Mouse (Mus musculus) MN1 (cell line): ENCODE results near the gene F2.
A peak's percentile ranks its signal among the peaks of the same experiment; 100 is the strongest.

Source experiments
- DNase-seq: peaks from one replicate; pipeline ENCODE4 v3.0.0-alpha.2; 2016; ENCODE audit warnings: low spot score

The F2 gene

DNA sequence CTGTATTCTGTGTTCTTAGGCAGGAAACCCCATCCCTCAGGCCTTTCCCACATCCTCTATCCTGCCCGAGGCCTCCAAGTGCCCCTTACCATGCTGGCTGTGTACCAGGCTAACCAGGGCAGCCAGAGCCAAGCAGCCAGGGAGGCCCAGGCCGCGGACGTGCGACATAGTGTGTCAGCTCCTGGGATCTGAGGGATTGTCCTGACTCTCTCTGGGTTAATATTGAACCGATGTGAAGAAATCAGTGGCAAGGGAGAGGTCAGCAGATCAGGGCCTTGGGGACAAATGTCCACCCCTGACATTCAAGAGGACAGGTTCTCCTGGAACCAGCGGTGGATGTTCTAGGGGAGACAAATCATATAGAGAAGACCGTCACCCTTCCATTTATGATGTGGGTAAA is at the start of gene F2:
F2 (minus strand) TSS at position 186 of the 400 bp plus-strand sequence.
- no peak for DNase-seq

DNA sequence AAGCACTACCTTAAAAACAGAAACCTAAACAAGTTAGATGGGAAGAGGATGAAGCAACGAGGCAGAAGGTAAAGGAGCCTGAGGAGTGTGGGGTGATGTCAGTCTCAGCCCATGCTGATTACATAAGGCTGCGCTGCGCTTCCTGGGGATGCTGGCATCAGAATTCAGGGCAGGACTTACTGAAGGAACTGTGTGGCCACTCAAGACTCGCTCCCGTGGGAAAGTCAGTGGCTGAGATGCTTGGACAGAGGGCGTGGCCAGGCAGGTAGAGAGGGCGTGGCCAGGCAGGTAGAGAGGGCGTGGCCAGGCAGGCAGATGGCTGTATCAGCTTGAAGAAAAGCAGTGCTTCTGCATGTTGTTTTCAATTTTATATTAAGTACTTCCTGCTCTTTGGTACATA is 47.7 kb upstream of the F2 start:
- DNase-seq, result no peak

DNA sequence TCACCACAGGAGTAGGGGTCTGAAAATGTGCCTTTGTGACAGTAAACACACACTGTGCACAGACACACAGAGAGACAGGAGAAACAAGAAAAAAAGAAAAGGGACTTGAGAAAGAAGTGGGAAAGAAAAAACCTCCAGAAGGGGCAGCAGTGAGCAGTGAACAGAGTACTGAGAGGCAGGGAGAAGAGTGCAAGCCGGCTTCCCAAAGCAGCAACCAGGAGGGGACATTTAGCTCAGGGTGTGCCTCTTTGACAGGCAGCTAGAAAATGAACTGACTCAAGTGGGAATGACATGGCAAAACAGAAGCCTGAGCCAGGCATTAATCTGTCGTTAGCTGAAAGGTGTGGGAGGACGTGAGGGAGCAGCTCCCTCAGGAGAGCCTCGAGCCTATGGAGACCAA is 46.6 kb upstream of the F2 start:
- DNase-seq, result peak; percentile 63

DNA sequence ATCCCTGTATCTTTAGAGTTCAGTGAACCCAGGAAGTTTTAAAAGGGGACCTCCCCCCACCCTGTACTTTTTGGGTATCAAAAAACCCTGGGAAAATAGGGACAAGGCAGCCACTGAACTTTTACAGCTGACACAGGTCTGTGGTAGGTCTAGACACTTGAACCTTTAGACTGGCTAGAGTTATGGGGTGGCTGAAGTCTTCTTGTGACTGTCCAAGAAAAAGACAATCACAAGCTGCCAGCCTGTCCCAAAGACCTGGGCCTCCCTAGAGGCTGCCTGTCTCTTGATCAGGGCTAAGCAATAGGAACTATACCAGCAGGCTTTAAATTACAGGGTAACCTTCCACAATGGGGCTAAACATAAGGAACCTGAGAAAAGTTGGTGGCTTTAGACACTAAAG is 40.7 kb upstream of the F2 start:
- no peak for DNase-seq

DNA sequence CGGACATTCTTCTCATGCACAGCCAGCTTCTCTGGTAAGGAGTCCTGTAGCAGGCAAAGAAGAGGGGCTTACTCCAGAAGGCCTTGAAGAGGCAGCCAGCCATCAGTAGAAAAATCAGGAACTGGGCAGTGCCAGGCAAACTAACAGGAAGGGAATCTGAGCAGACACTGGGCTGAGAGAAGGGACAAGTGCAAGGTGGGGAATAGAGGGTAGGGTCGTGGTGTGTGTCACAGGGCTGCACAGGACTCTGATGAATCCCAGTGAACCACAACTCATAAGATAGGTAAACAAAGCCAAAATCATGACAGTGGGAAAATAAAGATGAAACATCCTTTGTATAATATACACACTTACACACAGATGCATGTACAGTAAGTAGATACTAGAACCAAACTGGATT is 40.2 kb upstream of the F2 start:
- DNase-seq, result no peak

DNA sequence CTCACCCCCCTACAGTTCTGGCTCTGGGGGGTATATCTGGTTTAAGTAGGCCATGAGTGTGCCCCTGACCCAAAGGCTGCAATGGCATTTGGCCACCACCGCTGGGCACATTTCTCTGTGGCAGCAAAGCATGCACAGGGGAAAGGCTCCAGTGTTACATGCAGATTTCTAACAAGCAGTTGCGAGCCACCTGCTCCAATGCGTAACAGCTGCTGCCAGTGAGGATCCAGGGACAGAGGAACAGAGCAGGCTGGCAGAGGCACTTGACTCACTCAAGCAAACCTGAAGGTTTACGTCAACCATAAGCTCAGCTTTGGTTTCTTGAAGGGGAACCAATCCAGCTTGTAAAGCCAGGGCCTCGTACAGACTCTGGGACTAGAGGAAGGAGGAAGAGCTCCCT is 38.7 kb upstream of the F2 start:
- DNase-seq, result no peak

DNA sequence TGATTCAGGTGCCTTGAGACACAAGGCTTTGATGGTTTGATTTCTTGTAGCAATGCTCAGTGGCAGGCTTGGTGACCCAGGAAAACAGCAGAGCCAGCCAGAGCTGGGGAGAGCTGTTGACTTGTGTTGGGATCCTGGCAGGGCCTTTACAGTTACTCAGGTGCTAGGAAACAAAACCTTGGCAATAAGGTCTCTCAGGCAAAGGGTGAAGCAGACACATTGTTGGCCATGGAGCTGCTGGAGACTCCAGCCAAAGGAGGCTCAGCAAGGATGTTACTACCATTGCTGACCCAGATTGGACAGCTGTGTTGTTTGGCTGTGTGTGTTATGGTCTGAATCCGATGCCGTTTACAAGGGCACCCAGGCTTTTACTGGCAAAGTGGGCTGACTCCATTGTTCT is 37.4 kb upstream of the F2 start:
- no peak for DNase-seq

DNA sequence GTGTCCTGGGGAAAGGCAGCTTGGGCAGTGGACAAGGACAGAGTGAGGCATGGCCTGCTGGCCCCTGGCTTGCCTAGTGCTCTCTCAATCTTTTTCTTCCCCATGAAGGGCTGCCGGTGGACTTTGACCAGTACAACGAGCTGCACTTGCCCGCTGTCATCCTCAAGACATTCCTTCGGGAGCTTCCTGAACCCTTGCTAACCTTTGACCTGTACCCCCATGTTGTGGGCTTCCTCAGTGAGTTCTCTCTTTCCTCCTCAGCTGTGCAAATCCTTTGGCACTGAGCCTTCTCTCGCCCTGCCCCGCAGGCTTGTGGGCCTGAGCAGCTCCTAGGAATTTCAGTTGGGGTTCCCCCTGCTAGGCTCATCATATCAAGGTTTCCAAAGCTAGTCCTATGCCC is 33.8 kb upstream of the F2 start:
- no peak for DNase-seq

DNA sequence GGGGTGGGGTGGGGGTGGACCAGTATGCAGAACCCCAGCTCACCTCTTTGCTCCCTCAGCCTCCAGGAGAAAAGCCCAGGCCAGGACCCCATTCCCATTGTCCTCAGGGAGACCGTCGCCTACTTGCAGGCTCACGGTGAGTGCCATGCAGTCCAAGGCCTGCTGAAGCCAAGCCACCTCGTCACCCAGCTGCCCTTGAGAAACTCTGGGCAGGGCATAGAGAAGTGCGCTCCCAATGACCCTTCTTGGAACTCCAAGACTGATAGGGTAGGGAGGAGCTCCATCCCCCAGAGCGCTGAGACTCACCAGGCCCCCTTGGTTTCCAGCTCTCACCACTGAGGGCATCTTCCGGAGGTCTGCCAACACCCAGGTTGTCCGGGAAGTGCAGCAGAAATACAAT is 33.1 kb upstream of the F2 start:
- no peak for DNase-seq

DNA sequence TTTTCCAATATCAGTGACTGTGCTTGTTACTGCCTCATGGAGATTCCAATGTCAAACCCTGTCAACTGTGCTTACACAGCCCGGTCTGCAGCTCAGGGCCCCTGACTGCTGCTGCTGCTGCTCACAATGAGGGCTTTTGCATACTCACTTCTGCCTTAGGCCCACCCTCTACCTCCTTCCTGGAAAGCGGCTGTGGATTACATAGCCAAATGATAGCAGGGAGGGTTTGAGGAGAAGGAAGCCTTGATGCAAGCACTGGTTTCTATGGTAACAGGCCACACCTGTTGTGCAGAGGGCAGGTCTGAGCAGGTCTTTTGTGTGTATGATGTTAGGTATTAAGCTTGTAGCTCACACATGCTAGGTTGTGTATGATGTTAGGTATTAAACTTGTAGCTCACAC is 31.5 kb upstream of the F2 start:
- no peak for DNase-seq

DNA sequence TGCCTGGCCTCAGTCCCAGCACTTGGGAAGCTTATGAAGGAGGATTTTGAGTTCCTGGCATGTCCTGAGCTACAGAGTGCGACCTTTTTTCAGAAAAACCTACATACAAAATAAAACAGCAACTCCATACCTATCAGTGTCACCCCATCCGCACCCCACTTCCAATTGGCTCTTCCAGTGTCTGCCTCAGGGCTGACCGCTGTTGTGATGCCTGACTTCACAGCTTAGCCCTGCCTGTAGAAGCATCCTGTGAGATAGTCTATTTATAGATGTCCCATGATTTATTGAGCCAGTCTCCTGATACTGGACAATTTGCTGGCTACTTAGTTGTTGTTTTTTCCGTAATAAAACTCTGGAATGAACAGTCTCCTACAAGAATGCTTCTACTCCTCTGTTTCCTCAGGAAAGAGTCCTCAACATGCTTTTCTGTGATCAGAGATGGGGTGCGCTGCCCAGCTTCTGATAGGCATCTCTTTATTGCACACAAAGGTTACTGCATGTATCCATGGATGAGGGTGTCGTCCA is 30.2 kb upstream of the F2 start:
- DNase-seq, result no peak

DNA sequence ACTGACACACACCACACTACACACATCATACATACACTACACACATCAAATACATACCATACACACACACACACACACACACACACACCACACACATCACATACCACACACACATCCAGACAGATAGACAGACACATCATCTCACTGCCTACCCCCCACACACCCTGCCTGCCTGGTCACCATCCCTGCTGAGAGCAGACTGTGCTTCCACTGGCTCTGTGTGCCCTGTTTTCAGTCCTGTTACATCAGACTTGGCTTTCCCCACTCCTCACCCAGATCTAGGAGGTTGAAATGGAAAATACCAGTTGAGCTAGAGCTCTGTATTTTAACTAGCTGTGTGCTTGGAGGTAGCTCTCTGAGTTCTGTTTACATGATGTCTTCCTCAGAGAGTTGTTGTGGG is 28.6 kb upstream of the F2 start:
- peak; percentile 67 for DNase-seq

DNA sequence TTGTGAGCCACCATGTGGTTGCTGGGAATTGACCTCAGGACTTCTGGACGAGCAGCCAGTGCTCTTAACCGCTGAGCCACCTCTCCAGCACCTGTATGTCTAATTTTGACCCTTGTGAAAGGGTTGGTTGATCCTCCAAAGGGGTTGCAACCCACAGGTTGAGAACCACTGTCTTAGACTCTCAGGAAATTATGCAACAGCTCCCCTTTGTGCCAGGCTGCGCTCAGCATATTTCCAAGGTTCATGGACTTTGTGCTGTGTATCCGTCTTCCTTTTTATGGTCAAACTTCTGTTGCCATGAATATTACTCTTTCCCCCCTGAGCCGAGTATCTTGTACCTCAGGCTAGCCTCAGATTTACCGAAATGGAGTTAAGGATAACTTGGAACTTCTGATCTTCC is 24.8 kb upstream of the F2 start:
- DNase-seq, result no peak

DNA sequence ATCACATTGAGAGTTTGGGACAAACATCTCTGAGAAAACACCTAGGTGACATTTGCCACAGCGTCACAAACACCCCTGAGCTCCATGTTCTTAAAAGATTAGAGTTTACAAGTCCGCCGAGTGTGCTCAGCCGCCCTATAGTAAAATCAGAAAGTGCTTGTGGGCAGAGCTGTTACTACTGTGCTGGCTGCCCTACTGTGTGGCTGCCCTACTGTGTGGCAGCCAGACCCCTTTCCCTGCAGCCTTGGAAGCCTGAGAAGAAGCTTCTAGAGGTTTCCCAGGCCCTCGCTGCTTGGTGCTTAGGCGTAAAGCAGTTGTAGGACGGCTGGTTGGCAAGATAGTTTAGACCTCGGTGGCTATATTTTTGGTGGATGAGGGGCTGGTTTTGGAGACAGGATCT is 23.4 kb upstream of the F2 start:
- no peak for DNase-seq

DNA sequence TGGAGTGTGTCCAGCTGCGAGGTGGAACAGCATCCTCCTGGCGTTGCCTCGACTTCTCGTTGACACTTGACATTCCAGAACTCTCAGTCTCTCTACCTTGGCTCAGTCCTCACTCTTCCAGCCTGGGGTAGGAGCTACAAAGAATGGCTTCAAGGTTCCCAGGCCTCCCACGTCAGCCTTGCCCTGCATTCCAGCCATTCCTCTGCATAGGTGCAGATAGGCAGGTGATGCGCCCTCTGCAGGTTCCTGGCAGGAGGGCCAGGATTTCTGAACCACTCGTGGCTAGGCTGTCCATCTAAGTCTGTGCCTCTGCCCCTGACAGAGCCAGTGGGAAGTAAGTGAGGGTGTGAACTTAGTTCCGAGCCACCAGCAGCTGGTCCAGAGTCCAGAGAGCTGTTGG is 20.6 kb upstream of the F2 start:
- no peak for DNase-seq

DNA sequence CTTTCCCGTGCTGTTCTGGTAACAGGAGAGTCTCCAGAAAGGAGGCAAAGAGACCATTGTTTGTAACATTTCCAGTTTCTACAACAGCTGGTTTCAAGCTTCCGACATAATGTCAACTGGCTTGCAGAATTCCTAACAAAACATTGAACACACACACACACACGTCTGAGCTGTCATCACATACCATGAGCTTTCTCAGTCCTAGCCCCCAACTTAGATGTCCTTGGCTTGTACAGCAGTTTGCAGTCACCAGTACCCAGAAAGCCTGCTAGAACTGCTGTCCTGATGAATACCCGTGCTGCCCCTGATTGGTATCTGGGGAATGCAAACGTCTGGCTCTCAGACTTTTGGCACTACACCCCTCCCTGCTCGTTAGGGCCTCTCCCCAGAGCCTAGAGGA is 19.6 kb upstream of the F2 start:
- no peak for DNase-seq

DNA sequence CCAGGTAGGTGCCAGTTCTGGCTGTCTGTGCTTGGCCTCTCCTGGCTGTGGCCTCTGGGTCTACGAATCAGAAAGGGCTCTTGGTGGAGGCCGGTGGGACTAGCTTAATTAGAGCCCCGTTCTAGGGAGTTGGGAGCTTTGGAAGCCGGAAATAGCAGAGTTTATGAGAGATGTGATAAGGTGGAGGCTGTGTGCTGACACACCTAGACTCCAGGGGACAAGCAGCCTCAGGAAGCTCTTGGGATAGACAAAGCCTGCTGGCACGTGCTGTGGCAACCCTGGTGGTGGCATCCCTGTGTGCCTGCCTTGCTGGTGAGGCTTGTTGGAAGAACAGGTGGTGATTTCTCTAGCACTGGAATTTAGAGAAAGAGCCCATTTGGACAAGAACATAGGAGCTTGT is 19.2 kb upstream of the F2 start:
- no peak for DNase-seq

DNA sequence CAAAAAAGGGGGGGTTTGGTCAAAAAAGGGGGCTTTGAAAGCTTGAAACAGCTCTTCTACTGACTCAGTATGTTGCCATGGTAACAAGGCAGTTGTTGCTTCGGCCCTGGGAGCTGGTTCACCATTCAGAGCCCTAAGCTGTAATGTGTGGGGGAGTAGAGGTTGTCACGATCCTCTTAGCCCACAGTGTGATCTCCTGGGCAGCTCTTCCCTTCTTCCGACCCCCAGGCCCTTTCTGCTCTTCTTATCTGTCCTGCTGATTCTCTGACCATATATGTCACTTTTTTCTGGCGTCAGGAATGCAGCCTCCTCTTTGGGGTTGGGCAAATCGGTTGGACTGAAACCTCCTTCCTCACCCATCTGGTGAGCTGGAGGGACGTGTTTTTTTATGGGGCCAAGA is 16.6 kb upstream of the F2 start:
- peak; percentile 62 for DNase-seq

DNA sequence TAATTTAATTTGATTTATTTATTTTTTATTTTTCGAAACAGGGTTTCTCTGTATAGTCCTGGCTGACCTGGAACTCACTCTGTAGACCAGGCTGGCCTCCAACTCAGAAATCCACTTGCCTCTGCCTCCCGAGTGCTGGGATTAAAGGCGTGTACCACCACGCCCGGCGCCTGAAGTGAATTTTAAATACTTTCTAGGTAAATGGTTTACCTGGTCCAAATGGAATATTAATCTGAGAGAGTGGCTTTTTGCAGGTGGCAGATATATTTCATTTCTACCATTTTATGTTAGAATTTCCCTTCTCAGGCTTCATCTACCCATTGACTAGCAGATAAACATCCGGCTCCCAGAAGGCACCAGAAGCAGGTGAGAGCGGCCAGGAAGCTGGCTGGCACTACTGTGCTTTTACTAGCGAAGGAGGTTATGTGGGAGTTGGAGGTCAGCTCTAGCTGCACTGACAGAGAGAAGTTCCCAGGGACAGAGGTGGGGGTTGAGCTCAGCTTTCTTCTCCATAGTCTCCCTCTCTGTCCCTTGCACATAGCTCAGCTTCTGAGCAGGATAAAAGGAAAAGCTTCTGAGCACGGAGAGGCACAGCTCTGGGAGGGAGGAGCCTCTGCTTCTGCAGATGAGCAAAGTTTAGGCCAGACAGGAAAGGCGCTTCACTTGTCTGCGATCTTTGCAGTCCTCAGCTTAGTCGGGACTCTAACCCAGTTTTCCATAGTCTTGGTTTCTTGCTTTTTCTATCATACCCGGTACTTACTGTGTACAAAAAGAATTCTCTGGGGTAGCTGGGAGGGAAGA is 15.4 kb upstream of the F2 start:
- DNase-seq, result no peak

DNA sequence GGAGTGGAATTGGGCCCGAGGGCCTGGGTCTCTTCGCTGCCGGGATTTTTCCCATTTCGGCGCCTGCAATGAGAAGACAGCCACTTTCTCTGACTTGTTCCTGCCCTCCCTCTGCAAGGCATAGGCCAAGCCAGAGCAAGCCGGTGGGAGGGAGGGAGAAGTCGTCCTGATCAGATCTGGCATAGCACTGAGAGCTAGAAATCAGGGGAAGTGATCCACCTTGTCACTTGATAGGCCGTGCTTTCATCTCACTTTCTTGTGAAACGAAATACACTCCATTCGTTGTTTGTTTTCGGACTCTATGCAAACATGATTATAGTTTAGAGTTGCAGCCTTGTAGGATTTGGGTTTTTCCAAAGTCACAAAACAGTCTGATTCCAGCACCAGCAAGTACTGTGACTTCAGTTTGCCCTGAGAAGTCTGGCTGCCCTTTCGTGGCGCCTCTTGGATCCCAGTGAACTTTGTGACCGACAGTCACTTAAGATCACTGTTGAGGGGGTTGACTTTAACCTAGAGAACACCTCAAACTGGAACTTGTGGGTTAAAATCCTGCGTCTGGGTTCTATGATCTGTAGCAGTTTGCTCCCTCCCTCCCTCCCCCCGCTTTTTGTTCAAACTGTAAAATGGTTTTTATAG is 14.3 kb upstream of the F2 start:
- no peak for DNase-seq

DNA sequence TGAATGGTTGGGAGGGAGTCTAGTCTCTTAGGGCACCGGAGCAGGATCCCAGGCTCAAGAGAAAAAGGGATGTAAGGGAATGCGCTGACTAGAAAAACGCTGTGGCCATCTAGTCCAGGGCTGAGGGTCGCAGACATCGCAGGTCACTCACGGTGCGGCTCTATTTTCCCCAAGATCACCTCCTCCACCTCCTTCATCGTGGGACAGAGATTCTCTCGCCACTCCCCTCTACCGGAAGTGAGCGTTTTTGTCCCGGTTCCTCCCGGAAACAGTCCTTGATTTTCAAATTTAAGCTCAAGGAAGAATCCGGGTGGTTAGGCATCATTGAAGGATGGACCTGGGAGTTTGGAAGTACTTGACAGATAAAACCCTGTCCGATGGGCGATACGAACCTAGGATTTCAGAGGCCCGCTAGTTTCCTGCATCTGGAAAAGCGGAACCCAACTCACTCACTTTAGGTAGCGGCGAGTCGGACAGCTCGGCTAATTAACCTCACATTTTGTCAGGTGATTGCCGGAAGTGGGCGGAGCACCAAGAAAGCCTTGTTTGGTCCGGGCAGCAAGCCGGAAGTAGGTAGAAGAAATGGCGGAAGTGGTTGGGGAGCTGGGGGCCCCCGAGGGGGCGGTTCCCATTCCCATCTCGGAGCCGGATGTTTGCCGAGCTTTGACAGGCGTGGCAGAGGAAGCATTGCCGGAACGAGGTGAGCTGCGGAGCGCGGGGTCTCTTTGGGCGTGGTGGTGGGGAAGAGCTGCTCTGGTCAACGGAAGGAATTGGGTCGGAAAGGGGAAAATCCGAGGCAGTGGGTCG is 13.5 kb upstream of the F2 start, which contains the start of the genes Zfp408 and Arhgap1:
Zfp408 (minus strand) TSS at position 239 of the 807 bp plus-strand sequence.
Arhgap1 (plus strand) TSS at position 308 of the 807 bp plus-strand sequence.
- DNase-seq, result peak; percentile 98

DNA sequence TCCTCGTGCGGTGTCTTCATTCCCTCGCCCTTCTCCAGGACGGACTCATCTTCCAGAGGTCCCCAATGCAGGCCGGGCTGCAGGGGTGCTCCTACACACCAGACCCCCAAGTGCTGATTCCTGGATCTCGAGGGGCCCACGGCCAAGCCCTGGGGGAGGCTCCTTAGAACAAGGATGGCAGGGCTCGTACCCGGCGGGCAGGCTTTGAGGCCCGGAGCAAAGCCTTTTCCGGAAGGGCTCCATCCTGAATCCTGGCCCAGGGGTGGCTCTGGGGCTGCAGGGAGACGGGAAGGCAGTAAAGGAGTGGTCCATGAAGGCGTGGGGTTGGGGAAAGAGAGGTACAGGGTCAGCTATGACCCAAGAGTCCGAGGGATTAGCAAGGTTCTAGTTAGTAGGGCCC is 12.9 kb upstream of the F2 start:
- peak; percentile 27 for DNase-seq

DNA sequence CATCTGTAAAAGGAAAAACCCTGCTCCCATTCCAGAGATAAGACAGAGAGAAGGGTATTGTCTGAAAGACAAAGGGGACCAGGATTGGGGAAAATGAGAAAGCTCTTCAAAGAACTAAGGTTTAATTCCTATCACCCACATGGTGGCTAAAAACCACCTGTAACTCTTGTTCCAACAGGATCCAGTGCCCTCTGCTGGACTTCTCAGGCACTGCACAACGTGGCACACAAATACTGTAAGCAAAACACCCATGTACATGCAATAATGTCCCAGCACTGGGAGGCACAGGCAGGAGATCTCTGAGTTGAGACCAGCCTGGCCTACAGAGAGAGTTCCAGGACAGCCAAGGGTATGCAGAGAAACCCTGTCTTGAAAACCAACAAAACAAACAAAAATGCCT is 10.5 kb upstream of the F2 start:
- DNase-seq, result peak; percentile 76
